Mouse (Mus musculus) ES-Bruce4 (cell line): ENCODE measurements around the gene Fxyd5.

Experiments
- CTCF ChIP-seq: IDR thresholded peaks from one replicate; pipeline ENCODE4 v1.8.1; 2011; ENCODE audit warnings: low read depth, low read length
- EP300 ChIP-seq: IDR thresholded peaks from 2 replicates; pipeline ENCODE4 v1.6.1; 2011; ENCODE audit warnings: low read depth, low read length; ENCODE audit not compliant: insufficient read depth
- POLR2A ChIP-seq: IDR thresholded peaks from one replicate; pipeline ENCODE4 v1.8.1; 2011; ENCODE audit warnings: low read length; ENCODE audit not compliant: insufficient read depth

GRCm38 (mm10) chr7:31069491-31069890 lies 27.2 kb upstream of the Fxyd5 start:
- TF ChIP-seq CTCF: no peak
- no peak for TF ChIP-seq POLR2A
- TF ChIP-seq EP300: no peak
